Mouse (Mus musculus): ENCODE results near the gene Saa4. TPM values are rescaled to one million over a fixed set of nuclear protein-coding genes. Genes with fewer than 3 reads are reported as not detected.
"Not testable (repeated sequence)": the region's sequence is repeated elsewhere in the genome, so short reads cannot be mapped to it uniquely, and the experiment has no call there.

Saa4 gene
- total RNA-seq (2021) = not detected
- long read RNA-seq, experiment 1 = 0 reads
- long read RNA-seq, experiment 2 = 0 reads

DNA sequence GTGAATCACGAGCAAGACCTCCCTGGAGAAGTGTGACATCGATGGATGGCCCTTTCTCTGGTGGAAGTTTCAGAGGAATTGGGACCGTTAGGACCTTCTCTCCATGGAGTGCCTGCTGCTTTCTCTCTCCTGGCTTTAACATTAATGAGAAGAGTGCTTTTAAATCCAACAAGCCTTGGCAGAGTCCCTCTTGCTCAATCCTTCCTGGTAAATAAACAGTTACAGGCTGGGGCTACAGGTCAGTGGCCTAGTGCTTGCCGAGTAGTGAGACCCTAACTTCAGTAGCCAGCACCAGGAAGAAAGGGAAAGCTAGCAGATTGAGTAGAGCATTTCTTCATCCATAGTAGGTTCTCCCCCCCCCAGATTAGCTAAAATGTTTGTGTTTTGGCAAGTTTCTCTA is at the start of gene Saa4:
TSS of gene Saa4 (minus strand) at position 146 of the 400 bp plus-strand sequence.
- no peak for DNase-seq (ENCODE audit: low spot score in 2 of 2)

DNA sequence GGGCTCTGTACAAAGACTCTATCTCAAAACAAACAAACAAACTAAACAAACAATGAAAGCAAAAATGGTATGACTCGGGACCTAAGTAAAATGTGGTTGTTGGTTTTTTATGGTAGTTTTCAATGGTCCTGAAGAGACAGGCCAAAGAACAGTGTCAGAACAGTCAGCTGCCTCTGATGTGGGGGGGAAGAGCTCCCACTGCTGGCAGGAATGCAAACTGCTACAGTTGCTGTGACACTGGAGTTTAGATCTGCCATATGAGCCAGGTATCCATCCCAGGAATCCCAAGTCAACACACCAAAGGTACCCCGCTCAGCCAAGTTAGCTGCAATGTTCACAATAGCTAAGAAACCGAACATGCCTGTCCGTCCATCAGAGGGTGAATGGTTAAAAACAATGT is 38.3 kb upstream of the Saa4 start:
- DNase-seq (ENCODE audit: low spot score in 2 of 2) = peak; percentile 14 to 29

DNA sequence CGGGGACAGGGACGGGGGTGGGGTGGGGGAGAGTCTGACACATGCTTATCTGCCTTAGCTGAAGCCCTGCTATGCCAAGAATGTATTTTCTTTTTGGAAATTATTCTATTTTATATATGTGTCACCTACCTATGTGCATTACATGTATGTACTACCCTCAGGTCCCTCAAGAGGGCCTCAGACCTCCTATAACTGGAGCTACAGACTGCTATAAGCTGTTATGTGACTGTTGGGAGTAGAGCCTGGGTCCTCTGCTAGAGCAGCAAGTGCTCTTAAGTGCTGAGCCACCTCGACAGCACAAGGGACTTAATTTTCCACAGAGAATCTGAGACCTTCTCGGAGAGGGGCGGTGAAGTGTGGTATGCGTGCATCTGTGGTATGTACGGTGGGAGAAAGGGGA is 36.0 kb upstream of the Saa4 start:
- DNase-seq (ENCODE audit: low spot score in 2 of 2) = no peak

DNA sequence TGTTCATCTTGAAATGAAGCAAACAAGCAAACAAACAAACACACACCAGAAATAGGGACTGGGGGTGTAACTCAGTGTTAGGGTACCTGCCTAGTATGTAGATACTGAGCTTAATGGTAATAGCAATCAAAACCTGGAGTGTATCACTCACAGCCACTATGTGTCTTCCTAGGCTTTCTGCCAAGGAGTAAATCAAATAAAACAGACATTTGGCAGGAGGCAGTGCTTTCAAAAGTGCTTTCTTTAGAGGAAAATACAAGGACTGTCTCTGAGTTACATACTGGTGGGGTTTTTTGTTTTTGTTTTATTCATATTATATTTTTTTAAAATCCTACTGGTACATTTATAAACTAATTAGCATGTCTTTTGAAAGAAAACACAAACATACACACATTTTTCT is 35.0 kb upstream of the Saa4 start:
- DNase-seq (ENCODE audit: low spot score in 2 of 2) = no peak

DNA sequence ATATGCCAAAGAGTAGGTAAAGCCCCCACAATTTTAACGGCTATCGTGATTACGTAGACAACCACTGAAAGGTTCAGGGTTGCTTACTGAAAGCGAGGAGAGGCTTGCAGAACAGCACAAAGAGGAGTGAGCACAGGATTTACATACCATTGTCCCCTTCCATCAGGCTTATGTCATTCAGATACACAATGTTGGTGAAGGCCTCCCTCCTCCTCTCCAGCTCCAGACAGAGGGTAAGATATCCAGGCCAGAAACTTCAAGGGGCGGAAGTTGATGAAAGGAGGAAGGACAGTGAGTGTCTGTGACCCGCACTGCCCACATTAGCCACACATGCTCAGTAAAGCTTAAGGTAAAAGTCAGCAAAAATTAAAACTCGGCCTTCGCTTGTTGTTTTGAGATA is 32.3 kb upstream of the Saa4 start:
- DNase-seq (ENCODE audit: low spot score in 2 of 2) = no peak

DNA sequence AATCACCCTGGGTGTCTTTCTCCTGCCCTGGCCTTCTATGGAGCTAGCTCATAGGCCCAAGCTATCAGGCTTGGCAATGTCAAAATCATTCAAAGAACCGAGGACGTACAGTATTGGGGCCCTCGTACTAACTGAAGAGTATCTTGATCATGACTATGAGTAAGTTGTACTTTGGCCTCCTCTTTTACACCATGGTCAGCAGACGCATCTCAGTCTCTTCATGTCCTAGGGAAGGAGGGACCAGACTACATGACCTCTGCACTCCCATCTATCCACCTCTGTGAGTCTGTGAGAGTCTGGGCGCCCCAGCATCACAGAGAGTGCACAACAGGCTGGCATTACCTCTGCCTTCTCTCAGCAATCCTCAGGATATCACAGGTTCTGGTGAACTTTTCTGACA is 30.2 kb upstream of the Saa4 start:
- DNase-seq (ENCODE audit: low spot score in 2 of 2) = no peak

DNA sequence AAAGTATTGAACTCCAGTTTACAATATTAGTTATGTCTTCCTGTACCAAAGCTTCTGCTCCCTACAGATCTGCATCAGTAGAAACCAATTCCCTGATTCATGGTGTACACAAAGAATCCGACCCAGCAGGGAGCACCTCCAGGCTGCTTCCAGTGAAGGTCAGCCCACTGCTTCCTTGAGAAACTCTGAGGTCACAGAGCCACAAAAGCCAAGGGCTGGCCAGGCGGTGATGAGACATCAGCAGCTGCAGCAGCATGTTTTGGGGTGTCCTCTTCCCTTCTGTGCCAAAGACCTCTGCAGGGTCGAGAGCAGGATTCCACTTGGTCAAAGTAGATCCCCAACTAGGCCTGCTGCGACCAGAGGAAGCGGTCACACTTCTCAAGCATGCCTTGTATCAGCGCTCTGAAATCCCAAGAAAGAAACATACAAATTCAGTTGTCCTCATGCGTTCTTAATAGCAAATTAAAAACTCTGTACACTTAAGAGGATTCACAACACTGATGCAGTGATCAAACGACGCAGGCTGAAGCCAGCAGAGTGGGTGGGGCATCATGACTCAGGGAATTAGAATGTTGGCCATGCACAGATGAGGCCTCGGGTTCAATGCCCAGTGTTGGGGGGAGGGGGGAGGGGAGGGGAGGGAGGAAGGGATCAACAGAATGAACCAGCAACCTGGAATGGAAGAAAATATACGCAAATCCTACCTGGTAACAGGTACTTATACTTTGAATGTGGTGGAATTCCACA is 28.8 kb upstream of the Saa4 start:
- no peak for DNase-seq (ENCODE audit: low spot score in 2 of 2)

DNA sequence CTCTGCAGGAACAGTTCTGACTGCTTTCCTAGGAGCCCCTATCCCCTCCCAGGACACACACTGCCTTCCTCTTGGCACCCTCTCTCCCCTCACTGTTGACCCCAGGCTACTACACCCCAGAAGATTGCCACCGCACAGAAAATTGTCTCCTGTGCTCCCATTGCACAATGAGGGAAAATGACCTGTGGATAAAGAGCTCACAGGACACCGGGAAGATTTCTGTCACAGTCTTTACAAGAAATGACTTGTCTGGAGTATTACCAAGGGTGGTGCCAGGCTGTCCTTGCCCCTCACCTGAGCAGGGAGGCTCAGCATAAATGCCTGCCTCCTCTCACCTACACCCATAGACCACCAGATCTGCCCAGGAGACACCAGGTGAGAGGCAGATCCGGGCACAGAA is 19.1 kb upstream of the Saa4 start, which contains the start of gene Saa2:
TSS of gene Saa2 (plus strand) at position 301 of the 400 bp plus-strand sequence.
- DNase-seq (ENCODE audit: low spot score in 2 of 2) = no peak

DNA sequence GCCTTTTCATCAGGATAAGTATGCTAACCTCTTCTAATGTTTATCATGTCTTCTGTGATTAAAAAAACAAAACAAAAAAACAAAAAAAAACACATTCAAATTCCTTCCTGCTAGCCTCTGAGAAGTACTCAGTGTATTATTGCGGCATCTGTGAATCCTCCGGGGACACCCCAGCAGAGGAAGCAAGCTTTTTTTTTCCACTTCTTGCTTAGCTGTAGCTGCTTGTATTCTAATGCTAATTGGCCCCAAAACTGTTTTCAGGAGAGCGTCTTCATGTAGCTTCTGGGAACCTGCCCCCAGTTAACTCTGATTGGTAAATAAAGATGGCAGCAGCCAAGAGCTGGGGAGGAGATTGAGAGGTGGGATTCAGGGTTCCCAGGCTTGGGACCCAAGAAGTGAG is 16.1 kb upstream of the Saa4 start:
- no peak for DNase-seq (ENCODE audit: low spot score in 2 of 2)

DNA sequence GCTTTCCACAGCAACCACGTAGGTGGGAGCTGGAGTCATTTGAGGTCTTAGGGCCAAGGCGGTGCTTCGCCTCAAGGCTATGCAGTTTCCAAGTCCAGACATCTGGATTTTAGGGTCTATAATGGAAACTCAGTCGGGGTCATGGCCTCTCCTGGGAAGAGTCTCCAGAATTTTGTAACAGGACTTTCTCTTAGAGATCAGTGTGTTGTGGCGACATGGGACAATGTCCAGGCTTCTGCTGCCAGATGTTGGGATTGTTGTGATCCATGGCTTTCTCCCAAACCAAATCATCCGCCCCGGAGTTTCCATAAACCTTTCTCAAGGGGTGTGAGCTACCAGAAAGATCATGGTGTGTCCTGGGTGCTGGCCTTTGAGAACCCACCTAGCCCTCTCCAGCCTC is 14.0 kb upstream of the Saa4 start:
- no peak for DNase-seq (ENCODE audit: low spot score in 2 of 2)

DNA sequence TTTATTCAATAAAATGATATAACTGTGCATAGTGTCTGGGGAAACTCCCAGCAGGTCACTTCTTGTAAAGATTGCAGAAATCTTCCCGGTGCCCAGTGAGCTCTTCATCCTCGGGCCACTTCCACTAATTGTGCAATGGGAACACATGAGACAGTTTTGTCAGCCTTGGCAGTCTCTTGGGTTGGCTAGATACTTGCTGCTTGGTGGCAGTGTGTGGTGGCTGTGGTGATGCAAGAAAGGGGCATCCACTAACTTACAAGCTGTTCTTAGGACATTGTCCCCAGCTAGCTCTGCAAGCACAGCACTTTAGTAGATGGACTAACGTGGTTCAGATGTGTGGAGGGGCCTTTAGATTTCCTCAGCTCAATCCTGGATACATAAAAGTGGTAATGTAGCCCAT is 13.4 kb upstream of the Saa4 start:
- DNase-seq (ENCODE audit: low spot score in 2 of 2) = no peak

DNA sequence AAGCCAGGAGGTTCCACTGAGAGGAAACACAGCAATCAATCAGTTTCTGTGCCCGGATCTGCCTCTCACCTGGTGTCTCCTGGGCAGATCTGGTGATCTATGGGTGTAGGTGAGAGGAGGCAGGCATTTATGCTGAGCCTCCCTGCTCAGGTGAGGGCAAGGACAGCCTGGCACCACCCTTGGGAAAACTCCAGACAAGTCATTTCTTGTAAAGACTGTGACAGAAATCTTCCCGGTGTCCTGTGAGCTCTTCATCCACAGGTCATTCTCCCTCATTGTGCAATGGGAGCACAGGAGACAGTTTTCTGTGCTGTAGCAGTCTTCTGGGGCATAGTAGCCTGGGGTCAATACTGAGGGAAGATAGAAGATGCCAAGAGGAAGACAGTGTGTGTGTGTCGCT is 10.5 kb upstream of the Saa4 start, which contains the start of gene Saa1:
TSS of gene Saa1 (minus strand) at position 101 of the 400 bp plus-strand sequence.
- DNase-seq (ENCODE audit: low spot score in 2 of 2) = not testable (repeated sequence)

DNA sequence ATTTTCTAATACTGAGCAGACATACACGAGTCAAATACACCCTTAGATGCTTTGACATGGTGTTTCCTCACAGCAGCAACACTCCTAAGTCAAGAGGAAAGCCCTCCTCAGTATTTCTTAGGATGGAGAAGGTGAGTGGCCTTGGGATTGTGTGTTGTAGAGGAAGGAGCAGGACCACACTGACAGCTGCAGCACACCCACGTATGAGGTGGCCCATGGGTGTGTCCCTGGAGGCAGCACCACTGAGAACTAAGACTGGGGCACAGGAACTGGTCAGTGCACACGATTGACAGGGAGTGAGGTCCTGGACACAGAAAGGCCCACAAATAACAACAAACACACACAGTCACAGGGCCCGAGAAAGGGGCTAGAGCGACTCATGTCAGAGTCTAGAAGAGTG is 7.6 kb upstream of the Saa4 start:
- not testable (repeated sequence) for DNase-seq (ENCODE audit: low spot score in 2 of 2)

DNA sequence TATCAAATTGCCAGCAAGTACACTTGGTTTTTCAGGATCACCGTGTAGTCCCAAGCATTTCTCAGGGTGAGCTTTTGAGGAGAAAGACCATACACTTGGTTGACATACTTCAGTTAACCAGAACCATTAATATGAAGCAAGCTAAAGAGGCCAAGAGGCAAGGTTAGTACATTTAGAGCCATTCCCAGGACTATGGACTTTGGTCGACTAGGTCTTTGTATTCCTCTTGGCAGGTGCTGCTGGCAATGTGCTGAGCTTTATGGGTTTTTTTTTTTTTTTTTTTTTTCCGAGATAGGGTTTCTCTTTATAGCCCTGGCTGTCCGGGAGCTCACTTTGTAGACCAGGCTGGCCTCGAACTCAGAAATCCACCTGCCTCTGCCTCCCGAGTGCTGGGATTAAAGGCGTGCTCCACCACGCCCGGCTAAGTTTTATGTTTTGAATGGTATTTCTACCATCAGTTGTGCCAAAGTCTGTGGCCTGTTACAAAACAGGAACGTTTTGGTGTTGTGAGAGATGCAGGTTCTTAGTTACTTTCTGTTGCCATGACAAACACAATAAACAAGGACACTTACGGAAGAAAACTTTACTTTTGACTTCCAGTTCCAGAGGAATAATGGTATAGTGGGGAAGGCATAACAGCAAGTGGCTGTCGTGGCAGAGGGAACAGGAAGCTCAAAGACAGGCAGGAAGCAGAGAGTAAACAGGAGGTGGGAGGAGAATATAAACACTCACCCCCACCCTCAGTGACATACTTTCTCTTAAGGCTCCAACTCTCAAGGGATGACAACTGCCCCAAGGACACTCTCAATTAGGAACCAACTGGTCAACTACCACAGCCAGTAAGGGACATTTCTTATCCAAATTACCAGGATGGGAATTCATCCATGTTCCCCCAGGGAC is 6.4 kb upstream of the Saa4 start:
- no peak for DNase-seq (ENCODE audit: low spot score in 2 of 2)

DNA sequence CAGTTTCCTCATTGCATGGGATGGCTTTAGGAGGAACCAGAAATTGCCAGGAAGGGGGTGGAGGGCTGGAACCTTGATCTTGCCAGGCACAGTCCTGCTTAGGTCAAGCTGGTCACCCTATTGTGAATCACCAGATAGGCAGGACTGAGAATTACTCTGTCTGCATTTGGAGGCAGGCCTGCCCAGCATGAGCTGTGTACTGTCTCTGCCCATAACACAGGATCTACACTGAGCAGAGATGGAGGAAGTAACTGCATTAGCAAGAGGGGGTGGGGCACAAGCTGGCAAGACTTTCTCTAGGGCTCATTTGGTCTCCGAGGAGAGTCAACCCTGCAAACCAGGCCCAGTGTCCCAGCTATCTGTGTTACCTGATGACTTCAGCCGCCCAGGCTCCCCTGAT is 2.6 kb upstream of the Saa4 start:
- DNase-seq (ENCODE audit: low spot score in 2 of 2) = no peak

DNA sequence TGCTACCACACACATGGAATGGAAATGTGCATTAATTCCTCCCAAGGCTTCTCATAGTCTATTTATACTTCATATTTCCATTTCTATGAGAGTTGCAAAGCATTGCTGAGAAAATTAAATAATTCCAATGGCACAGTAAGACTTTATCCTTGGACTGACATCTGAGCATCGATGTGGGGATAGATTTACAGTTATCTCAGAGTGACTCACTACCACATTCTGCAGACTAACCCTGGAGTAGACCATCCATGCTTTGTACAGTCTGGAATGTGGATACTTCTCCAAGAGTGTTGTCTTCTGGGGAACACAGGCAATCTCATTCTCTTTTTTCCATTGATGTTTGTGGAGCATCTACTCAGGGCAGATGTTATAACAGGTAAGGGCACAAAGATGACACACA is 4.8 kb downstream of the Saa4 start:
- no peak for DNase-seq (ENCODE audit: low spot score in 2 of 2)

DNA sequence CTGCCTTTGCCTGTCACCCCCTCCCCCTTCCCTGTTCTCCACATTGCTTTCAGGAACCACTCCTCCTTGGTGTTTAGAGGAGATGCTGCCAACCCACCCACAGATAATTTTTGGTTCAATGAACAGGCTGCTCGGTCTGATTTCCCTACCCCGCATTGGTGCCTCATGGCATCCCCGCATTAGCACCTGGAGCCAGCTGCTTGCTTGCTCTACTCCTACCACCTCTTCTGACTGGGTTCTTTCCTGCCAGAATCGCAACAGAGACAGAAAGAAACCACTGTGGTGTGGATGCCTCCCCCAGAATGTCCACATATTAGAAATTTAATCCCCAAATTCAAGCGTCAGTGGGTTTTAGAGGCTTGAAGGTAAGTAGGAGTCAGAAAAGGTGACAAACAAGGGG is 8.0 kb downstream of the Saa4 start:
- no peak for DNase-seq (ENCODE audit: low spot score in 2 of 2)

DNA sequence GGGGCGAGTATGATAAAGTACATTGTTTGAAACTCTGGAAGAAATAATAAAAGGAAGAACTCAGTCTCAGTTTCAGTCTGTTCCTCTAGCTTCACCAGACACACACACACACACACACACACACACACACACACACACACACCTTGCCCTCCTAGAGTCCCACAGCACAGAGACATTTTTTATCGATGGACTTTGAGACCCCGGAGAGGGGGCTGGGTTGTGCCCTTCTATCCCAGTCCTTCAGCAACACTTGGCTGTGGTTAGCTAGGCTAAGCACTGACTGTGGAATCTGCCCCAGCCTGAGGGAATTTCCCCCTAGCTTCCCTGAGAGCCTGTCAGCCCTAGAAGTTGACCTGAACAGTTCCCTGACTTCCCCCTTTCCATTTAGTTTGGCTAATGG is 8.6 kb downstream of the Saa4 start:
- DNase-seq (ENCODE audit: low spot score in 2 of 2) = no peak

DNA sequence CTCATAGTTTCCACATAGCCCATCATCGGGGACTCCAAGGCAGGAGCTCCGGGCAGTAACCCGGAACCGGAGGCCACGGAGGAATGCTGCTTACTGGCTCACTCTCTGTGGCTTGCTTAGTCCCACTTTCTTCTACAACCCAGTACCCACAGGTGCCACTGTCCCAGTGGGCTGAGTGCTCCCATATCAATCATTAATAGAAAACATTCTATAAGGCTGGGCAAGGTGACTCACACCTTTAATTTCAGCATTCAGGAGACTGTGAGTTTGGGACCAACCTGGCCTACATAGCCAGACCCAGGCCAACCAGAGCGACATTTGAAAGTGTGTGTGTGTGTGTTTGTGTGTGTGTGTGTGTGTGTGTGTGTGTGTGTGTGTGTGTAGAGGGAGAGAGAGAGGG is 9.0 kb downstream of the Saa4 start:
- DNase-seq (ENCODE audit: low spot score in 2 of 2) = no peak

DNA sequence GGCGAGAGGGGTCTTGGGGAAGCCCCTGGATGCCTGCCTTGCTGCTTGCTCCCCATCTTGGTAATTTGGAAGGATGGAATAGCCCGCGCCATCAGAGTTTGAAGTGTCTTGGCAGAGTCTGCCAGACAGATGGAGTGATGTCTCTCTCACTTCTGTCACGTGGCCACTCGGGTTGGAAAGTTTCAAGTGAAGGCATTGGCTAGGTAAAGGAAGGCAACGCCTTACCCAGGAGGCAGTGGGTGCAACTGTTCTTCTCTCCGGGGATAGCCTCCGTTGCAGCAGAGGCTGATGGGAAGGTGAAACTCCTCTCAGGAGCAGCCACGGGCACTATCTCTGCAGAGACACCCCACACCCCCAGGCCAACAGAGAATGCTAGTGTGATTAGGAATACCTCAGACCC is 11.9 kb downstream of the Saa4 start:
- DNase-seq (ENCODE audit: low spot score in 2 of 2) = no peak

DNA sequence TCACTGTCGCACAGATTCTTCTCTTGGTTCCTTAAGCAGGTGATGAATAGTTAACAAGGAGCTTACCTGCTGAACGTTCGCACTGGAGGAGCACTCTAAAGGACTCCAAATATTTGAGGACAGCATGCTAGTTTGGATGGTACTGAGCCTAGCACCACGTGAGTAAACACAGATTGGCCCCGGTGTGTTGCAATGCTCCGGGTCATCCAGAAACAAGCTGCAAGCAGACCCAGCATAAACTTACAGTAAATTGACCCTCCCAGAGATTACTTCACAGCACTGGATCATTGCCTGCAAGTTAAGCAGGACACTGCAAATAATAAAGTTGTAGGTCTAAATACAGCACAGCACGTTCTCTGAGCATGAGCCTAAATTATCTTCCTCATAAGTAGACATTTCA is 12.9 kb downstream of the Saa4 start:
- no peak for DNase-seq (ENCODE audit: low spot score in 2 of 2)

DNA sequence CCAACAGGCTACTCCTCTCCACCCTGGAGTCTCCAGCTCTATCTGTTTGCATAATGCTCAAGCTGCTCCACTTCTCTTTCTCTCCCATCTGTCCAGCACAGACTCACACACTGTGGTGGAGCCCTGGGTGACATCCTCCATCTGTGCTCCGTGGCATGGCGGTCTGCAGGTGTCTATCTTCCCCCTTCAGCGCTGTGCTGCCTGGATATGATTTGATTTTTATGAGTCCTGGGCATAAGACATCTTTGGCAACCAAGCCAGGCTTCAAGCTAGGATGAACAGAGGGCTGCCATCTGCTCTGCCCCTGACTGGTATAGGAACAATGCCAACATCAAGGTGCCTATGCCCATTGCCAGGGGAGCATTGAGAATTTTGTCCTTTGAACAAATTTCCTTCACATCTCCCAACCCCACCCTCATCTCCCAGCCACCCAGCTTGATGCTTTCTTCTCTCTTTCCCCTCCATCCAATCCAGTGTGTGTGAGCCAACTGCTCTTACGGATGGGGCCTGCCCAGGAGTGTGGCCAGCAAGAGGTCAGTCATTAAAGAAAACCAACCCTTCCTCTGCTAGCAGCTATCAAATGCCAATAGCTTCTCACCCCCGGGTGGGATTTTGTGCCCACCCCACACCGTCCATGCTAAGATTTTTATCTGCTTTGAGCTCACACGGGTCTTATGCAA is 13.7 kb downstream of the Saa4 start:
- peak; percentile 23 to 30 for DNase-seq (ENCODE audit: low spot score in 2 of 2)
